Mouse (Mus musculus): ENCODE measurements around the gene App.

- TF ChIP-seq CTCF (IDR thresholded peaks at IDR 0.05; ENCODE audit: control insufficient read depth, insufficient read depth, insufficient read length) (no peak), MAX (IDR thresholded peaks at IDR 0.05) (no peak)
Measured at GRCm38 (mm10) chr16:84916772-84917171, 256.8 kb downstream of the App start.

Measured in C2C12 (cell line).